Comparison of ENCODE assay signal across 8 mouse cellular contexts in the genomic region with DNA sequence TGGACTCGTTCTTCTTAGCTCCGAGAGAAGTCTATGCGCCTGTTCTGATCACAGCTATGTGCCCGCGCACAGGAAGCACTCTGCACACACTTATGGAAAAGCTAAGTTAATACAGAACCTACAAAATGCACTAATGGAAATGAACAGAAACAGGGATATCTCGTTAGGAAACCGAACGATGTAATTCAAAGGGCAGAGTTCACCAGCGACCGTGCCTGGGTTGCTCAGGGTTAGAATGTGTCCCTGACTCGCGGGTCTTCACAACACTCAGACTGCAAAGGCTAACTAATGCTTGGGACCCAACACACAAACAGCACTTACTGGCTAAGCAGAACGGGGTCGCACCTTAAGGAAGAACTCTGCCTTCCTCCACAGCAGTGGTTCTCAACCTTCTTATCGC. TPM values are rescaled to one million over a fixed set of nuclear protein-coding genes. Genes with fewer than 3 reads are reported as not detected.
A peak's percentile ranks its signal among the peaks of the same experiment; 100 is the strongest.
DNase-seq lines count a peak whose midpoint lies in the region; ATAC-seq and TF ChIP-seq lines count a peak whose summit lies in the region.

No protein-coding gene starts in this region.

- no peaks in the 10 kb centered on the region for H3K27me3 ChIP-seq in lung, postnatal 0 days (replicated peaks; ENCODE audit: insufficient read depth, low read length)
- peaks cover 16% of the 10 kb centered on the region for H3K27me3 ChIP-seq in hindbrain, embryonic 14.5 days (ENCODE audit: control insufficient read depth, insufficient read depth, low read length)
- no peaks in the 10 kb centered on the region for H3K27me3 ChIP-seq in liver, adult 2 months (ENCODE audit: control insufficient read depth, insufficient read depth, low read length)

- no peaks in the 10 kb centered on the region; the same call in 1 of the 2 replicates for H3K79me2 ChIP-seq in liver, adult 2 months (ENCODE audit: control insufficient read depth, insufficient read depth, low read length)

- peaks cover 10% of the 10 kb centered on the region; the same call in 1 of the 2 replicates for H3K4me1 ChIP-seq in lung, postnatal 0 days (ENCODE audit: insufficient read depth, low read depth, low read length)
- H3K4me1 ChIP-seq in hindbrain, embryonic 14.5 days (replicated peaks; ENCODE audit: control insufficient read depth, insufficient read depth, low read length), result 0 out of 2 replicates have a peak, but pooled peaks cover 5% of the 10 kb centered on the region
- 0 out of 2 replicates have a peak, but pooled peaks cover 4% of the 10 kb centered on the region for H3K4me1 ChIP-seq in liver, adult 2 months (ENCODE audit: control insufficient read depth, insufficient read depth, low read length)
- peaks cover 7% of the 10 kb centered on the region for H3K4me1 ChIP-seq in olfactory bulb, adult 2 months (ENCODE audit: control insufficient read depth, insufficient read depth, low read length)

- 0 out of 2 replicates have a peak overlapping the region, but pooled peaks have one; percentile 36 for H3K9ac ChIP-seq in lung, postnatal 0 days (replicated peaks; ENCODE audit: low read depth)
- 0 out of 2 replicates have a peak overlapping the region, but pooled peaks have one; percentile 63 for H3K9ac ChIP-seq in hindbrain, embryonic 14.5 days
- H3K9ac ChIP-seq in liver, adult 2 months (ENCODE audit: low read depth, low read length), result peak overlapping the region; percentile 94

- no peak overlapping the region for H3K27ac ChIP-seq in lung, postnatal 0 days (ENCODE audit: low read length)
- H3K27ac ChIP-seq in hindbrain, embryonic 14.5 days, result no peak overlapping the region
- peak overlapping the region; percentile 99 for H3K27ac ChIP-seq in liver, adult 2 months (replicated peaks; ENCODE audit: insufficient read depth, low read depth, low read length)
- H3K27ac ChIP-seq in olfactory bulb, adult 2 months (ENCODE audit: insufficient read depth, low read depth, low read length), result no peak overlapping the region

- no peak for ATAC-seq in lung, postnatal 0 days
- no peak for ATAC-seq in hindbrain, embryonic 14.5 days (ENCODE audit: low FRiP score)

- no peak for DNase-seq in lung, postnatal 0 days (ENCODE audit: low spot score)
- no peak for DNase-seq in lung, adult 18-20 months
- DNase-seq in embryo, embryonic 9.5 days (ENCODE audit: extremely low spot score), result peak; percentile 24
- no peak for DNase-seq in hindbrain, embryonic 14.5 days (ENCODE audit: low spot score)
- DNase-seq in liver, adult 2 months (ENCODE audit: extremely low read depth, low read depth, low spot score), result peak; percentile 74
- no peak for DNase-seq in ovary, postnatal 14 days (ENCODE audit: low spot score)
- DNase-seq in cerebellum, postnatal 36 days, result no peak

- WGBS in lung, postnatal 0 days, result 4% methylated on average over 15 of the region's 15 CpGs
- WGBS in hindbrain, embryonic 14.5 days, result 13% methylated on average over 15 of the region's 15 CpGs
- WGBS in liver, adult 2 months, result under 1% methylated on average over 15 of the region's 15 CpGs
- 4% methylated on average over 15 of the region's 15 CpGs for WGBS in olfactory bulb, adult 2 months

- H3K36me3 ChIP-seq in lung, postnatal 0 days (ENCODE audit: insufficient read depth, low read length), result no peaks in the 10 kb centered on the region
- H3K36me3 ChIP-seq in hindbrain, embryonic 14.5 days (replicated peaks; ENCODE audit: control insufficient read depth, insufficient read depth), result no peaks in the 10 kb centered on the region
- peaks cover 23% of the 10 kb centered on the region for H3K36me3 ChIP-seq in liver, adult 2 months (ENCODE audit: control insufficient read depth, insufficient read depth, low read length)

- H3K4me3 ChIP-seq in lung, postnatal 0 days (ENCODE audit: low read depth, low read length), result peak overlapping the region; percentile 62
- peak overlapping the region; percentile 58 for H3K4me3 ChIP-seq in hindbrain, embryonic 14.5 days (replicated peaks; ENCODE audit: low read length)
- peak overlapping the region; percentile 92 for H3K4me3 ChIP-seq in liver, adult 2 months (ENCODE audit: insufficient read depth, low read depth, low read length)
- 0 out of 2 replicates have a peak overlapping the region, but pooled peaks have one; percentile 18 for H3K4me3 ChIP-seq in olfactory bulb, adult 2 months (ENCODE audit: insufficient read depth, low read depth, low read length)

- H3K9me3 ChIP-seq in lung, postnatal 0 days (ENCODE audit: low read length), result no peaks in the 10 kb centered on the region
- H3K9me3 ChIP-seq in hindbrain, embryonic 14.5 days (ENCODE audit: control insufficient read depth, low read length), result no peaks in the 10 kb centered on the region

- H3K4me2 ChIP-seq in lung, postnatal 0 days (replicated peaks; ENCODE audit: low read depth, low read length), result peak overlapping the region; percentile 98
- H3K4me2 ChIP-seq in hindbrain, embryonic 14.5 days (replicated peaks), result peak overlapping the region; percentile 88

- TF ChIP-seq POLR2A in liver, adult 2 months (IDR thresholded peaks at IDR 0.05; ENCODE audit: extremely low read depth, insufficient read depth, low read length), result no peak
- no peak for TF ChIP-seq POLR2A in olfactory bulb, adult 2 months (IDR thresholded peaks at IDR 0.05; ENCODE audit: insufficient read depth, low read depth, low read length)

- TF ChIP-seq CTCF in lung, postnatal 0 days (IDR thresholded peaks at IDR 0.05), result no peak
- no peak for TF ChIP-seq CTCF in liver, adult 2 months (IDR thresholded peaks at IDR 0.05; ENCODE audit: low read depth, low read length)
- TF ChIP-seq CTCF in olfactory bulb, adult 2 months (IDR thresholded peaks at IDR 0.05; ENCODE audit: insufficient read depth, low read depth, low read length), result no peak

- no peak for TF ChIP-seq EP300 in lung, postnatal 0 days (IDR thresholded peaks at IDR 0.05)

RNA-seq across cellular contexts. Expression of gene Pxmp2, which starts 0.8 kb away (rescaled TPM):
- 12.8 and 14.4 TPM in 2 replicates for polyA plus RNA-seq in lung, postnatal 0 days (2015; fragmentation: Nextera tagmentation; extraction: Ambion mirVana)
- polyA plus RNA-seq in hindbrain, embryonic 14.5 days (2014; fragmentation: Nextera tagmentation; extraction: Ambion mirVana), result 8.8 and 9.2 TPM in 2 replicates
- total RNA-seq in liver, adult 2 months (2014; rRNA removed), result 238 and 259 TPM in 2 replicates
- 163 and 206 TPM in 2 replicates for polyA plus RNA-seq in liver, adult 2 months (2012; rRNA removed)
- polyA plus RNA-seq in olfactory bulb, adult 2 months (2012; ENCODE audit: insufficient read depth, insufficient read length, low replicate concordance, missing spikeins), result not detected in 2 replicates

RNA-seq across cellular contexts. Expression of gene Pole, which starts 0.9 kb away (rescaled TPM):
- 2.2 and 2.4 TPM in 2 replicates for polyA plus RNA-seq in lung, postnatal 0 days (2015; fragmentation: Nextera tagmentation; extraction: Ambion mirVana)
- 8.2 and 9.8 TPM in 2 replicates for polyA plus RNA-seq in hindbrain, embryonic 14.5 days (2014; fragmentation: Nextera tagmentation; extraction: Ambion mirVana)
- 1.9 and 3.1 TPM in 2 replicates for total RNA-seq in liver, adult 2 months (2014; rRNA removed)
- 0.93 and 1.1 TPM in 2 replicates for polyA plus RNA-seq in liver, adult 2 months (2012; rRNA removed)
- polyA plus RNA-seq in olfactory bulb, adult 2 months (2012; ENCODE audit: insufficient read depth, insufficient read length, low replicate concordance, missing spikeins), result not detected in 2 replicates

RNA-seq across cellular contexts. Expression of gene Pgam5, which starts 15.4 kb away (rescaled TPM):
- polyA plus RNA-seq in lung, postnatal 0 days (2015; fragmentation: Nextera tagmentation; extraction: Ambion mirVana), result 32.0 and 33.6 TPM in 2 replicates
- 108 and 109 TPM in 2 replicates for polyA plus RNA-seq in hindbrain, embryonic 14.5 days (2014; fragmentation: Nextera tagmentation; extraction: Ambion mirVana)
- total RNA-seq in liver, adult 2 months (2014; rRNA removed), result 15.1 and 16.7 TPM in 2 replicates
- 15.0 TPM in 2 replicates for polyA plus RNA-seq in liver, adult 2 months (2012; rRNA removed)
- not detected in 2 replicates for polyA plus RNA-seq in olfactory bulb, adult 2 months (2012; ENCODE audit: insufficient read depth, insufficient read length, low replicate concordance, missing spikeins)

RNA-seq across cellular contexts. Expression of gene Ankle2, which starts 54.4 kb away (rescaled TPM):
- polyA plus RNA-seq in lung, postnatal 0 days (2015; fragmentation: Nextera tagmentation; extraction: Ambion mirVana), result 15.5 and 18.0 TPM in 2 replicates
- polyA plus RNA-seq in hindbrain, embryonic 14.5 days (2014; fragmentation: Nextera tagmentation; extraction: Ambion mirVana), result 26.1 and 27.8 TPM in 2 replicates
- 16.5 and 17.0 TPM in 2 replicates for total RNA-seq in liver, adult 2 months (2014; rRNA removed)
- 4.9 and 5.6 TPM in 2 replicates for polyA plus RNA-seq in liver, adult 2 months (2012; rRNA removed)
- not detected in 2 replicates for polyA plus RNA-seq in olfactory bulb, adult 2 months (2012; ENCODE audit: insufficient read depth, insufficient read length, low replicate concordance, missing spikeins)

RNA-seq across cellular contexts. Expression of gene P2rx2, which starts 57.9 kb away (rescaled TPM):
- polyA plus RNA-seq in lung, postnatal 0 days (2015; fragmentation: Nextera tagmentation; extraction: Ambion mirVana), result 3.5 and 3.8 TPM in 2 replicates
- polyA plus RNA-seq in hindbrain, embryonic 14.5 days (2014; fragmentation: Nextera tagmentation; extraction: Ambion mirVana), result 9.9 and 12.2 TPM in 2 replicates
- not detected in 2 replicates for total RNA-seq in liver, adult 2 months (2014; rRNA removed)
- 0.07 TPM in 1 of 2 replicates, not detected in the other for polyA plus RNA-seq in liver, adult 2 months (2012; rRNA removed)
- polyA plus RNA-seq in olfactory bulb, adult 2 months (2012; ENCODE audit: insufficient read depth, insufficient read length, low replicate concordance, missing spikeins), result not detected in 2 replicates

Comparison
In these comparisons a context has a peak if more than half of its experiments do, and no peak if none do; other contexts are left out.
1. DNase-seq: peak in embryo, embryonic 9.5 days (single experiment) and liver, adult 2 months (single experiment); none in lung, postnatal 0 days (single experiment), lung, adult 18-20 months (0 of 2), hindbrain, embryonic 14.5 days (single experiment), ovary, postnatal 14 days (single experiment) and cerebellum, postnatal 36 days (0 of 2).
2. H3K4me3 ChIP-seq: peak in every context shown above with its lines; median percentile 92 in liver, adult 2 months; 62 in lung, postnatal 0 days; 58 in hindbrain, embryonic 14.5 days; 18 in olfactory bulb, adult 2 months.
3. H3K9ac ChIP-seq: peak in every context shown above with its lines; median percentile 94 in liver, adult 2 months; 63 in hindbrain, embryonic 14.5 days; 36 in lung, postnatal 0 days.
4. RNA of gene Pxmp2, which starts 0.8 kb away (polyA plus RNA-seq): 163 to 206 TPM in liver, adult 2 months; 12.8 to 14.4 TPM in lung, postnatal 0 days, 8.8 to 9.2 TPM in hindbrain, embryonic 14.5 days and not detected in olfactory bulb, adult 2 months; every median in the first group is over 10 times any median in the second.
5. RNA of gene Pgam5, which starts 15.4 kb away (polyA plus RNA-seq): 108 to 109 TPM in hindbrain, embryonic 14.5 days, 32.0 to 33.6 TPM in lung, postnatal 0 days and 15.0 TPM in liver, adult 2 months; not detected in olfactory bulb, adult 2 months; every median in the first group is over 10 times any median in the second.